Mouse (Mus musculus) bone marrow macrophage, adult 2 months (primary cell): Measurements from ENCODE around the gene Coq8b.

Experiments
- CTCF ChIP-seq: IDR thresholded peaks from 2 replicates; pipeline ENCODE4 v1.5.1; 2012; ENCODE audit warnings: low read depth, mild to moderate bottlenecking, low read length, moderate library complexity
- POLR2A ChIP-seq: IDR thresholded peaks from 2 replicates; pipeline ENCODE4 v1.6.1; 2012; ENCODE audit warnings: mild to moderate bottlenecking, low read depth, low read length, borderline replicate concordance

GRCm38 (mm10) chr7:27189271-27189931 lies 43.4 kb upstream of the Coq8b start:
- TF ChIP-seq CTCF (no peak; the same call in 1 of the 2 replicates), POLR2A (no peak)
